Mouse (Mus musculus) kidney, postnatal 14 days (tissue): ENCODE measurements around the gene Slc18b1.

ENCODE experiments used
- DNase-seq: peaks from one replicate; pipeline ENCODE4 v3.0.0; 2022; ENCODE audit warnings: mixed read lengths

Slc18b1 gene

GRCm38 (mm10) chr10:23811635-23812437 lies 15.1 kb downstream of the Slc18b1 start:
- peak; percentile 71 for DNase-seq

DNA sequence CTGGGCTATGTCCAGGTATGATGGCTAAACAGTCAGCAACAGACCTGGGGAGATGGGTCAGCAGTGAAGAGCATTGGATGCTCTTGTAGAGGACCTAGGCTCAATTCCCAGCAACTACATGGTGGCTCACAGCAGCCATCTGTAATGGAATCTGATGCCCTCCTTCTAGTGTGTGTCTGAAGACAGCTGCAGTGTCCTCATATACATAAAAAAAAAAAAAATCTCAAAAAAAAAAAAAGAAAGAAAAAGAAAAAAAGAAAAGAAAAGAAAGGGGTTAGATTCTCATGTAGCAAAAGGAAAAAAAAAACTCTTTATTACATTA lies 15.6 kb downstream of the Slc18b1 start:
- DNase-seq = no peak

- DNase-seq = no peak
Observed at GRCm38 (mm10) chr10:23812852-23813766, 16.3 kb downstream of the Slc18b1 start.

DNA sequence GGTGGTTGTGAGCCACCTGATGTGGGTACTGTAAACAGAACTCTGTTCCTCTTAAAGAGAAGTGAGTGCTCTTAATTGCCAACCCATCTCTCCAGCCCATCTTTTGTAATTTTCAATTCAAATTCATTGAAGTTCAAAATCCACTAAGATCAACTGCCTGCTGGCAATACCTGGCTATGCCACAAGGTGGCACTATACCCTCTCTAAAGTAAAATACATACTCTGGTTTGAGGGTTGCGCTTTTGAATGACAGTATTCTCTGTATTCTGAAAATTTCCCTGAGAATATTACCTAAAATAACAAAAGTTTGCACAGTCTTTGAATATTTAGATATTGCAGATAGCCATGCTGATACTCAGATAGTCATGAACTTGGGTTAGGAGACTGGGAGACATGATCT lies 18.4 kb downstream of the Slc18b1 start:
- DNase-seq = peak; percentile 80

DNA sequence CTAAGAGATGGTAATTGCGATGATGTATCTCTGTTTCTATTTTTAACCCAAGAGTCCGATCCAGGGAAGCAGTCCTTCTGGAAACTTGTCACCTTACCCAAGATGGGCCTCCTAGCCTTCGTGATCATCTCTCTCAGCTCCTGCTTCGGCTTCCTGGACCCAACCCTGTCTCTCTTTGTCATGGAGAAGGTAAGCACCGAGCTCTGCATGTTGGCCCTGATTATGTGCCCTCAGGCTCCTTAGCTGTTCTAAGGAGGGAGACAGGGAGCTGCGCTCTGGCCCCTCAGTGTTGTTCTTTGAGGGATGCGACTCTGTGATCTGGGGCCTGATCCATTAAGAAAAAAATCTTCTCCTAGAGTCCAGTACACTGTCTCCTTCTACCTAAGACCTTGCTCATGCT lies 19.5 kb downstream of the Slc18b1 start:
- no peak for DNase-seq

DNA sequence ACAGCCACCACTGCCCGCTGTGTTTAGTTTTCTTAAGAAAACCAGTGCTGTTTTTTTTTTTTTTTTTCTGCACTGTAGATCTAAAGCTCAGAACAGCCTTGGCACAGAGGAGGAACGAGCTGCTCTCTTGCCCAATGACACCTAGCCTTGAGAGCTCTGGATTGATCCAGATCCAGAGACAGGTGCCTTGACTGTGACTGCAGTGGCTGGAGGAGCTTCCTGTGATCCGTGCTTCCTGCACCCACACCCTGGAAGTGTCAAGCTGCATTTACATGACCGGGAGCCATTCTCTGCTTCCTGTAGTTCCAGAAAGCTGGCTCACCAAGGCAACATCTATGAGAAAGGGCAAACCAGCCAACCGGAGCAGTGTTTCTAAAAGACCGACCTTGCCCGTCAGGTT lies 29.7 kb downstream of the Slc18b1 start:
- peak; percentile 14 for DNase-seq

GRCm38 (mm10) chr10:23836003-23836964 lies 39.5 kb downstream of the Slc18b1 start:
- DNase-seq = no peak

- no peak for DNase-seq
Observed at GRCm38 (mm10) chr10:23837115-23837514, 40.3 kb downstream of the Slc18b1 start.

- DNase-seq = no peak
Observed at GRCm38 (mm10) chr10:23838910-23839309, 42.1 kb downstream of the Slc18b1 start.

- no peak for DNase-seq
Observed at GRCm38 (mm10) chr10:23839368-23839767, 42.6 kb downstream of the Slc18b1 start.

GRCm38 (mm10) chr10:23840496-23840895 lies 43.7 kb downstream of the Slc18b1 start:
- no peak for DNase-seq

DNA sequence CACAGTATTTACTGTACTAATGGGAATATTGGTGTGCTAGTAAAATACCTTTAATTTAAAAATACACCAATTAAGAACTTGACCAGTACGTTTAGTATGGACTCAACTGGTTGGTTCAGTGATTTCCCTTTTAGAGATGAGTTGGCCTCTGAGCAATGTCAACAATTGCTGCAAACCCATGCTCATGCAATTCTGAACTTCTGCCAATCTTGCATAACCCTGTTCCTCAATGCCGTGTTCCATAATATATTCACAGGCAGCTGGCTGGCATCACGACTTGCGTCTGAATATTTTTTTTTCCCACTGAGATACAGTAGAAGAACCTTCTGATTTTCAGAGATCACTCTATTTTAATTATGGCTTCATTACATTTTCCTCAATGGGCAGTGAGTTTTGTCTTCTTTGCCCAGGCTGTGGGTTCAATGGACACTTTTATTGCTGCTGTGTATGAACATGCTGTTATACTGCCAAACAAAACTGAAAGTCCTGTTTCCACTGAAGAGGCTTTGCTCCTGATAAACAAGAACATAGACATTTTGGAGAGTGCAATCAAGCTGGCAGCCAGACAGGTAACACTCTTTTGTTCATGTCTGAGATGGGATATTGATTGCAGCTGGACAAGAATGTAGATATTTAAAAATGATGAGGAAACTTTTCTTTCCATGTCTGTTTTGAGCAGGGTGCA lies 54.6 kb downstream of the Slc18b1 start, which contains the start of gene Vnn3:
Gene Vnn3 (plus strand): TSS at position 235 of the 685 bp plus-strand sequence.
- DNase-seq = no peak

- DNase-seq = no peak
Observed at GRCm38 (mm10) chr10:23852096-23852495, 55.3 kb downstream of the Slc18b1 start.

GRCm38 (mm10) chr10:23864362-23865312 lies 67.9 kb downstream of the Slc18b1 start:
- DNase-seq = peak; percentile 8
